Mouse (Mus musculus): ENCODE measurements around the gene Esrrg.

Gene Esrrg

DNA sequence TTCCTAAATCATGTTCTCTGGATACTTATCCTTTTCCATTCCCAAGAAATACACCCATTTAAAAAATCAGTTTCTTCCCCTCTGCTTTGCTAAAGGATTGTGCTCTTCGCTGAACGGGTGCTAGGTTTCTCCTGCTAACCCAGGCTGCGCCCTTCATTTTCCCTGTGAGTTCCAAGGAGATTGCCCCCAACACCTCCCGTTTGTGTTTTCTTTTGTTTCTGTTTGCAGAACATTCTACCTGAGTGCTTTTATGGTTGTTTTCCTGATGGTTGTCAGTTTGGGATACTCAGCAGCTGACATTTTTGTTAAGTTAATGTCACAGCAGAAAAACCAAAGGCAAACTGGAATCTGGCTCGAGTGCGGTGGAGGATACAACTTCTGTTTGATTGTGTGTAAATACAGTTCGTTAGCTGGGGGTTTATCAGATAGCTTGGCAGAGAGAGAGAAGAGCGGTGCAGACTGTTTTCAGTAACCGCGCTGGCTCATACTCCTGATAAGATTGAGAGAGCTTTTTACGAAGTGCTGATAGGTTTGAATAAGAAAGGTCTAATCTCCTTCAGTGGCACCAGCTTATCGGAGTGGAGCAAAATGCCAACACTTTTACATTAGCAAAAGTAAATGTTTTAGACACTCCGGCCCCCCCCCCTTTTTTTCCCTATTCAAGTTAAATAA is 398.4 kb downstream of the Esrrg start:
- no peak for DNase-seq

DNA sequence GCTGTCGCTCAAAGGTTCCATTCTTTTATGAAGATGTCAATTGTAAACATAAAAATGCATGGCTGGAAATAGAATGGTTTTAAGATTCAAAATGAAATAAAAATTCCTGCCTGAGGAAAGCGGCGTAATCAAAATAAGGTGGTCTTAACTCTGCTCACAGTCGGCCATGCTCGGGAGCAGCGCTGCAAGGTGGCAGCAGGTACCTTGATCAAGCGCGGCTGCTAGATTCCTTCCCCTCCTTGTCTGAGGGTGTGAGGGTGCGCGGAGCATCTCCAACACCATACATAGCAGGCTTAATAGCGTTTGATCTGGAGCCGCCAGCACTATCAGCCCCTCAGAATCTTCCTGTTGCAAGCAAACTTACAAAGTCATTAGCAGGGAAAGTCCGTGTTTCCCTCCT is 399.9 kb downstream of the Esrrg start:
- no peak for DNase-seq

DNA sequence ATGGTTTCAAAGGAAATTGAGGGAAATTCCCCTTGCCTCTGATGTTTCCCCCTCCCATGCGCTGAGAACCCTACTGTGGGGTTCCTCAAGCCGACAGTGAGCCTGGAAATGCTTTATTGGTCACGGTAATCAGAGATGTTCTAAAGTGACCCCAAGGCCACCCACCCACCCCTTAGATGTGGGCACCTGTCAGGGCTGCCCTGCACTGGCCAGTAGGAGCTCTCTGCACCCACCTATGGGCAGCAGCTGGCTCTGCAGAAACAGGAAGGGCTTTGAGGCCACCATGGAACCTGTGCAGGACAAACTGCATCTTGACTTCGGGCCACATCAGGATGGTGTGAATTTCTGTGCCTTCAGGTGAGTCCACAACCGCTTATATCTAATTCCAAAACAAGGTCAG is 401.3 kb downstream of the Esrrg start:
- DNase-seq: no peak

DNA sequence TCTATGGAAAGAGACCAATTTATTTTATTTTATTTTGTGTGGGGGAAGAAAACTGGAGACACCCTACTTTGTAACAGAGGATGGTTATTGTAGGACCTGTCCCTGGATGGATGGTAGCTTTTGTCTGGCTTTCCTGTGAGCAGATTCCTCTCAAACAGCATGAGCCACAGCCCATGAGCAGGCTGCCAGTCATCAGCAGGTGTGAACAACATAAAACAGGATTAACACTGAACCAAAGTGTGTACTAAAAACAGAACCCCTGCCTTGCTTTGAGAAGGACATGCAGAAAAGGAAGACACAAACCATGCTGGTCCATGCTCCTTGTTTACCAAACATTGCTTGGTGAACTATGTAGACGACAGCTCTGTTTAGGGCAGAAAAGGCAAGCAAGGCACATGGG is 402.3 kb downstream of the Esrrg start:
- DNase-seq: no peak

DNA sequence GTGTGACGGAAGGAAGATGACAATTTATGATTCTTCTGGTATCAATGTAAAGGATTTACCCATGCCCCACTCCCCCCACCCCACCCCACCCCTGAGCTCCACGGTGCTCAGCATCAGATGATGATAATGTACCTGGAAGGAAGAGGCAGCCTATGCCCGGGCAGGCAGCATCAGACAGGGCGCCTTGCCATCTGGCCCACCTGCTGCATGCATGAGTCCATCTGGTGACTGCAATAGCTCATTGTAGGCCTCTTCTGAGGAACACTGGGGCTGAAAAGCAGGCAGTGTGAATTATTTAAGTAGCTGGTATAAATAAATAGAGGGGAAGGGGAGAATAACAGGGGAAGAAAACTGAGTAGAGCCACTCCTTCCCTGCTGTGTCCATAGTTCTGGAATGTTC is 405.8 kb downstream of the Esrrg start:
- no peak for DNase-seq

DNA sequence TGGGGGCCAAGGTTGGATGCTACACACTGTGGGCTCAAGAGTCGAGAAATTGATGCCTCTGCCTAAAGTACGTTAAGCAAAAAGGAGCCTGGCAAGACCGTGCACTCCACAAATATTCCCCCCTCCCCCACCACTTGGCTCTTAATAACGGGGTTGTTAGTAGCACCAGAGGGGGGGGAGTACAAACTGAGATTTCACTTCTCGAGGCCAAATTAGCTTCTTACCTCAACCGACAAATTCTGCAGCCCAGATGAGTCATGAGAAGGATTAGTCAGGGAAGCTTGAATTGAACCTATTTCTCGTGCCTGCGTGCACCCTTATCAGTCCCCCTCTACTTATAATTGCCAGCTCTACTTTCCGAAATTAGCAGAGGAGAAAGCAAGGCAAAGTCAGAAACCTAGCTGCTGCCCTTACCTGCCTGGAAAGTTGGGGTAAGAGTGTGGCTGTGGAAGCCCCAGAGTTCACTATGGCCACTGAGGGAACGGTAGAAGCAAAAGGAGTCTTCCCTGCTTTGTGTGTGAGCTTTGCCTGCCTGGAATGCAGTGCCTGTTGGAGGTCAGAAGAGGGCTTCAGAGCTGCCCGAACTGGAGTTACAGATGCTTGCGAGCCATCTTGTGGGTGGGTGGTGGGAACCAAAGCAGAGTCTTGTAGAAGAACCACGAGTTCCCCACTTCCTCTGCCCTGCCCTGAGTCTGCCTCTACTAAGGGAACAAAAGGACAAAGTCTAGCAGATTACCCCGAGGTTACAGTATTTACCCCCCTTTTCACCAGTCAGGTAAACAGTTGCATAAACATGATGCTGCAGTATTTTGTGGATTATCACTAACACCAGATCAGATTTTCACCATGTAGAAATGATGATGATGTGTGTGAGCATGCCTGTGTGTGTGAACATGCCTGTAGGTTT is 409.6 kb downstream of the Esrrg start:
- no peak for DNase-seq

DNA sequence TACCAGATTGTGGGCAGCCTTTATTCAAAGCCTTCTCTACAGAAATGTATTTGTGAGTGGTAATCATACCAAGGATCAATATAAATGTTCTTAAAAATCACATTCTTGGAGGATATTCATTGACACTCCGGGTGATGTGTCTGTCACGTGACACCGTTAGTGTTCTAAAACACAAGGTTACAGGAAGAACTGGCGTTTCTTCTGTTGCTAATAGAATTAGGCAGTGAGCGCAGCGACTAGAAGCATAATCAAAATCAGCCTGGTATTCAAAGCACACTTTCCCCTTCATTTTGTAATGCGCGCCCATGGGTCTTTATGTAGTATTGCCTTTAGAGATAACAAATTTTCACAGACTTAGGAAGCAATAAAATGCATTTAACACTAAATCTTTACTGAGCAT is 420.6 kb downstream of the Esrrg start:
- peak; percentile 19 for DNase-seq

DNA sequence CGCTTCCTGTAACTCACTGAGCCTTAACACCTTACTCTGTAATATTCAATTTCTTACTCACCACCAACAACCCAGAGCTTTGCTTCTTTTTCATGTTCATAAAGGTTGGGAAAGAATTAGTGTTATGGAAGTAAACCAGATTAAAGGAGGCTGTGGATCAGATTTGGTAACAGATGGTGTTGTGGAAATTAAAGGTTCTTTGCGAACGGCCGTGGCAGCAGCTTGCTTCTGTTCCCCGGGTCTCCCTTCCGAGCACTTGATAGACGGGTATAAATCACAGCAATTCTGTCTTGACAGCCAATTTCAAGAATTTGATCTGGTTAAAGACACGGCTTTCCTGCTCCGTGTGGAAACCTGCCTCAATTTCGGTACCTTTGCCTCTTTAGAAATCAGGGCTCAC is 421.5 kb downstream of the Esrrg start:
- no peak for DNase-seq

DNA sequence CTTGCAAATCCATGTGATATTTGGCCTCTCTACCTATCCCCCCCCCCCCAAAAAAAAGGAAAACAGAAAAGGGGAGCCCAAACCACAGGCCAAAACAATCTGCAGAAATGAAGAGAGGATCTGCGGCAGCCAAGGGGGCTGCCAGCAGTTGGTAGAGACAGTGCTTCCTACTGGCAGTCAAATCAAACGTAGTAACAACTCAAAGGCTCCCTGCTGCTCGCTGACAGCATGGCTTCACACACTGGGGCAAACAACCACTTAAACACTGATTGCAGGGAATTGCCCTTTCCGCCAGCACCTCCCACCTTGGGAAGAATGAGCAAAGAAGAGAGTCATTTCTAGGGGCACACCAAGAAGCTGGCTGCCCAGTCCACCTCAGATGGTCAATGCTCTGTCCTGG is 422.7 kb downstream of the Esrrg start:
- DNase-seq: no peak

DNA sequence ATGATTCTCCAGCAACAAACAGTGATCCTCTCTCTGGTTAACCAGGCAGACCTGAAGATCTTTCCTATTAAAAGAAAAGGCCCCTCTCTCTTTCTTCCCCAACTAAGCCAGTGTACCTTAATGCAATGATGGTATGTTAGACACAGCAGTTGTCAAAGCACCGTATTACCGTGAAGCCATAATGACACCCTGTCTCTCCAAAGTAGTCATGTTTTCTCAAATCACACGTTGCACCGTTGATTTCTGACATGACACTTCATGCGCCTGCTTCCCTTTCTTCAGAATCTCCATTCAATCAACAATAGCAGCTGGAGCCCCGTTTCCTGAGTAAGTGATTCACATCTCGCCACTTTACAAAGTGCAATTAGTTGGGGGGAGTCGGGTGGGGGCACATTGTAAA is 427.4 kb downstream of the Esrrg start:
- no peak for DNase-seq

DNA sequence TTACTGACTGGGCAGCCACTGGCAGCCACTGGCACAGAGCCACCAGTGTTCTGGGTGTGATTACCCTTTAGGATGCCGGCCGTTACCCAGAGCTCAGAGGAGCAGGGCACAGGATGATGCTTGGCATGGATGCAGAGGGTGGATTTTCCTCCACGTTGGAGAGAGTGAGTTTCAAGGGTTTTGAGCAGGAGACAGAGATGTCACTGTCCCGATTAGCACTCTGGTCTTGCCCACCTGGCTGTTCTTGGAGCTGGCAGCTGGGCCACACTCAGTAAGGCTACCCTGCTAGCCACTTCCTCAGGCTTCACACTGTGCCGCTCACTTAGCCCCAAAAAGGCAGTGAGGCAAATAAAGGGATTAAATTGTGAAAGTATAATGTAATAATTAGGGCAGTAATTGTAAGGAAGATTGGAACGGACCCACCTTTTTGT is 438.1 kb downstream of the Esrrg start:
- no peak for DNase-seq

DNA sequence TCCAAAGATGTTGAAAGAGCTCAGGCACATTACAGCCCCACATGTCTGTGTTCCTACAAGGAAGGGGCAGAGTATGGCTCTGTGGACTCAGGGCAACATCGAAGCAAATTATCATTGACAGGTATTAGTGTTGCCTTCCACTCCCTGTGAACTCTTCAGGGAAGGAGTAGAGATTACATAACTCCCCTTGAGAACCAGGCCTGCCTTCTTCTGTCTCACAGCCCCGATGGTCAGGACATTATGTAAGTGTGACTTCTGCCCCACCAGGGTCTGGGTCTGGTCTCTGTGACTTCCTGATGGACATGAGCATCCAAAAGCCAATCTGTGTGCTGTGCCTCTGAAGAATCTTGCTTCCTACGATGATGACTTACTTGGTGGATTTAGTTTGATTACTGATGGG is 438.6 kb downstream of the Esrrg start:
- no peak for DNase-seq

DNA sequence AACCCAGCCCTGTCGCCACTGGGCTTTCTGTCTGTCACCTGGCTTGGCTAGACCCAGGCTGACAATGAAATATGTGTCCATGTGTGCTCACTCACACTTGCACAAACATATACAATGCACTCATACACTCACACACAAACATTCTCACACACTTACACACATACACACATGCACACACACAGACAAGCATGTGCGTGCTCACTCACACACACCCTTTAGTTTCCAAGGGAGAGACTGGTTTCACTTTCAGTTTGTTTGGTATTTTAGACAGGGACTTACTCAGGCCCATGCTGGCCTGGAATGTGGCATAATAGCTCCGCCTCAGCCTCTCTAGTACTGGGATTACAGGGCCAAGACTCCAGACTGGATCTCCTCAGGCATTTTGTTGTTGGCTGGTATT is 447.3 kb downstream of the Esrrg start:
- peak; percentile 32 for DNase-seq

DNA sequence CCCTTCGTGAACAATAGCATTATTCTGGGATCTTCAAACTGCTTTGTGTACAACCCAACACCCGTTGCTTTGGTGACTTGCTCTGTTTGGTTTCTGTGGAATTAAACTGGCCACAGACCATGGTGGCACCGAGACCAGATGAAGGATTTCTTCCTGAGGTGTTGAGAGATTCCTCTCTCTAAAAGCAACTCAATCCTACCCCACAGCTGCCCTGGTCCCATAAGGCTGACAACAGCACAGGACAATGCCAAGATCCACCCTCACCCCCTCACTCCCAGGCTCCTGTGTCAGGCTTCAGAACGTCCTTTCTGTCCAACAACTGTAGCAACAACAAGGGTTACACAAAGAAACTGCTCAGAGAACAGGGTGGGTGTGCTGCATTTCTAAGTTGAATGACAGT is 449.3 kb downstream of the Esrrg start:
- DNase-seq: no peak

DNA sequence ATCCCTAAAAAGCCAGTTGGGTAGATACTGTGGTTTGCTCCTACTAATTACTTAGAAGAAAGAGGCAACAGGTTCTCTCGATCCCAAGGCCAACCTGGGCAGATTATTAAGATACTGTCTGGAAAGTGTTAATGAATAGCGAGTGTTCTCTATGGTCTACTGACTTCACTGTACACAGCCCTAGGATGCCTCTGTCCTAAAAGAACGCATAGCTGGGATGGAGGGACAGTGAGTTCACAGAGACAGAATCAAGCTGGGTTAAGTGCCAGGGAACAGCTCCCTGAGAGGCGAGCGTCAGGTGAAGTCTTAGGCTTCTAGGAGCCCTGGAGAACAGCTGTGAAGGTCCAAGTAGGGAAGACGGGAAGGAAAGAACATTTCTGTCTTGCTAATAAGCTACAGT is 450.4 kb downstream of the Esrrg start:
- DNase-seq: no peak

DNA sequence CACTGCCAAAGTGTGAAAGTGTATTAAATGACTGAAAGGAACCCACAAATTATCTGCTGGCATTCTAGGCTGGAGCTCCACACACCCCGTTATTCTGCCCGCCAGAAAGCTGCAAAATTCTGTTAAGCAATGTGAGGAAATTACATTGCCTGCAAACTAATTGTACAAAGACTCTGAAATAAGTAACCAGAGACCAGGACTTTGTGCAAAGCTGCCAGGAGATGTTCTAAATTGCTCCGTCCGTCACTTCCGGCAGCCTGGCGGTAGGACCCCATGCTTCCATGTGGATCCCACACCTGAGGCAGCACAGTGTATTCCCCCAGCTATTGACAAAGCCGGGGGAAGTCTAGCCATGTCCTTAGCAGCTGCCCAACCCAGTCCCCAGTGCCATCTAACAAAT is 451.9 kb downstream of the Esrrg start:
- no peak for DNase-seq

DNA sequence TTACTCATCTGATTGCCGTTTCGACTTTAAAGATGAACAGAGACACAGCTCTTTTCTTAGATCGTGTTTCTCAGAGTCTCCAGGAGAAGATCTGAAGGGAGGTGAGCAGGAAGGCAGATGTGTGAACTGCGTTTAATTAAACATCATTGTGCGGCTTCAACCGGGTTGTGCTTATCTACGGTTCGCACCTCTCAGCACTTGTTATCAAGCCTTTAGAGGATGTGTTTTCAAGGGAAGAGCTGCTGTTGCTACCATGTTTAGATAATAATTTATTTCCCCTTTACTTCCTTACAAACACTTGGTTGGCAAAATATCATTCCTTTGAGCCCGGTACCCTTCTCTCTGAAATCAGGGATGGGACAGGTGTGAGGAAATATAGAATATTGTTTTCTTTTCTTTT is 460.2 kb downstream of the Esrrg start:
- DNase-seq: no peak

DNA sequence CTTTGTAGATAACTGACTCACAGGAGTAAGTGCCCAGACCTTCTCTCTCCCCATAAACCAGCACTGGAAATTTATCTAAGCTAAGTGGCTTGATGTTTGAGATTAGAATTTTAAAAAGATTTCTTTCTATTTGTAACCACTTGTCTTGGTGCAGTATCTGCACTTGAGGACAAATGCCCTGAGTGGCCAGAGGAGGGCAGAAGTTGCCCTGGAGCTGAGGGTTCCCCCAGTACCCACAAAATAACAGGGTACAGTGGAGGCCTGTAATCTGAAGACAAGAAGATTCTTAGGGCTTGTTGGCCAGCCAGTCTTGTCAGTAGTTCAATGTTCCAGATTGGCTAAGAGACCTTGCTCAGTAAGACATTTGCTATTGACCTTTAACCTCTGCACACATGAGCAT is 461.3 kb downstream of the Esrrg start:
- DNase-seq: no peak

DNA sequence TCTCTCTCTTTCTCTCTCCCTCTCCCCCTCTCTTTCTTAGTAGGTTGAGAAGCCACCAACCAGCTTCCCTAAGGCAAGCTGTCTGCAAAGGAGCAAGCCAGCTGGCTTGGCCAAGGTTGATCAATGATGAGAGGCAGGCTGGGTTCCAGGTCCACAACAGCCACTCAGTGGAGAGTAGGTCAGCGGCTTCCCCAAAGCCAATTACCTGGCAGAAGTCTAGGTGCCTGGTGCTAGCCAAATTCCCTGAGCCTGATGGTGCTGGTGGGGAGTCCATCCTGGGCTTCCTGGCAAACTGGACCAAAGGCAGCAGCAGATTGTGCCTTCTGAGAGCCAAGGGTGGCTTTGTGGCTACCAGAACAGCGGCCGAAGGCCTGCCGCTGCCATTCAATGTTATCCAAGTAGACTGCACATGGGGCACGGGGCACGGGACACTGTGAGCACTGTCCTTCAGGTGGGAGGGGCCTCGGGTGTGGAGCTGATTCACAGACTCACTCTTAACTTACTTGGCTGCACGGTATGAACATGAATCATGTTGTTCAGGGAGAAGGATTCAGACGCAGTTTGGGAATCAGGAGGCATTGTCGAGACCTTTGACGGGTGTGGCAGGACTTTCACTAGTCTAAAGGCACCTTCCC is 469.1 kb downstream of the Esrrg start:
- no peak for DNase-seq

DNA sequence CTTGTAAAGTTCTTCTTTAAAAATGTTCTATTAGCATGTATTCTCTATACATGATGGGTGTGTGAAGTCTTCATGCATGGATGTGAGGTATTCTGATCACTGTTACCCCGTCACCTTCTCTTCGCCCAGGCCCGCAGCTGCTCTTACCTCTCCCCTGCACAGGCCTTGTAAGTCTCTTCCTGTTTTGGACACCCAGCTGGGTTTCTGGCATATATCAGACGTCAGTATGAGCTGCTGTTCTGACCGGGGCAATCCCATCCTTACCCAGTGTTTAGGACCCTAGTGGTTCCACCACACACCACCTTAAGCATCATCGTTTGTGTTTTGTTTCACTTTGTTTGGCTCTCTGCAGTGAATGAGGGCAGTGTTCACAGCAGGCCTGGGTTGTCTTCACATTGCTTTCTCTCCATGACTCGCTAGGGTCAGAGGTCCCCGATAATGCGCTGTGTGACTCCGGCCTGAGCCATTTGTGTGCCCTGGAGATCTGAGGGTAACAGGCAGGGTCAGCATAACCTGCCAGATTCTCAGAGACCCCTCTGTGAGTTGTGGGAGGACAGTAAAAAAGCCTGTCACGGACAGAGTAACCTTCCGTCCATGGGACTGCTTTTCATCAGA is 471.8 kb downstream of the Esrrg start:
- peak; percentile 46 for DNase-seq

DNA sequence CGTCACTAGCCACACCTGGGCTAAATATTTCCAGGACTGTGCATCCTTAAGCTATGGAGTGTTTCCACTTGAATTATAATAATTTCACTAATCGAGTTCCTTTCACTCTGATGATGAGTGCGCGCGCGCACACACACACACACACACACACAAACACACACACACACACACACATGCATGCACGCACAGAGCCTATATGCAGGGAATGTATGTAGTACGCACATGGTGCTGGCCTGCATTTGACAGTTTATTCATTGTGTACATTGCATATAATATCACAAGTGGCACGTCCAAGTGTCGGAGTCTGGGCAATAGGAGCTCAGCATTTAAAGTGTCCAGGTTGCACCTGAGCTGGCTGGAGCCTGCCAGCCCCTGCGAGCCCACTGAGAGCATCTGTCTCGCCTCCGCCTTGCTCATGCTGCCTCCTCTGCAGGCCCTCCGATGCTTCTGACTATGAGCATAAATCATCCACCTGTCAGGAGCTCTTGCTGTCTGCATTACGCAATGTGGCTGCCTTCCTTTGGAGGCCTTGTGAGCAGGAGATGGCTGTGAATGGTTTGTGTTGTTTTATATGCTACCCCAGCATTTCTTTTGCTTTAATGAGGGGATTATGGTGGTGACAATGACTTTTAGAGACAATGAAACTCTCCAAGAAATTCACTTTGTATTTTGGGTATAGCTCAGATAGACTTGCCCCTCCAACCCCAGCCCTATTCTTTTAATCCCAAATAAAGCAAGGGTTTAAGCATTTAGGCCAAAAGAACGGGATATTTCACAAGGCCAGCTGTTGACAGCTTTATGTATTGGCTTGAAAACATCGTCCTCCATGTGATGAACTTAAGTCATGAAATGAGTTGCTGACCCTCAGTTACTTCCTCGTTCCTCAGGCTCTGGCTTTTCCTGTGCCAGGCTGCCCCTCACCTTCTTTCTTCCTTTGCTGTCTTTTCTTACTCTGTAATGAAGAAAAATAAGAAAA is 474.4 kb downstream of the Esrrg start:
- DNase-seq: peak; percentile 65
